Mouse (Mus musculus): ENCODE results near the gene Kcnn1. TPM values are rescaled to one million over a fixed set of nuclear protein-coding genes. Genes with fewer than 3 reads are reported as not detected.

Kcnn1 gene
- polyA plus RNA-seq, 2 experiments: 2.5 to 9.1 TPM

GRCm38 (mm10) chr8:70839408-70840351, 23.4 kb downstream of the Kcnn1 start, which contains the start of gene Arrdc2:
Gene Arrdc2, minus strand, starts transcription at chr8:70839720.
- peak; percentile 100 for DNase-seq (ENCODE audit: low spot score)
- Histone ChIP-seq H3K4me1 (ENCODE audit: control insufficient read depth, insufficient read depth, low read length) (0 out of 2 replicates have a peak, but pooled peaks cover 3% of the 10 kb centered on the region), H3K4me3 (replicated peaks; ENCODE audit: low read length) (peak within 1 kb of the TSS; percentile 67), H3K9me3 (ENCODE audit: control insufficient read depth, low read length) (no peaks in the 10 kb centered on the region), H3K27me3 (ENCODE audit: control insufficient read depth, insufficient read depth, low read length) (no peaks in the 10 kb centered on the region), H3K36me3 (ENCODE audit: control insufficient read depth, insufficient read depth, low read length) (peaks cover 18% of the 10 kb centered on the region; the same call in 1 of the 2 replicates), H3K4me2 (replicated peaks; ENCODE audit: low read depth, low read length, severe bottlenecking) (peak within 1 kb of the TSS; percentile 85), H3K9ac (ENCODE audit: low read depth, low read length, severe bottlenecking) (peak within 1 kb of the TSS; percentile 68), H3K27ac (replicated peaks; ENCODE audit: low read depth, low read length) (peak within 1 kb of the TSS; percentile 85)
- TF ChIP-seq POLR2A (IDR thresholded peaks at IDR 0.05; ENCODE audit: borderline replicate concordance, extremely low read depth, insufficient read depth, insufficient read length): peak; percentile 90; the same call in 1 of the 2 replicates
- 3% methylated on average over 45 of the region's 55 CpGs for WGBS
- peak; percentile 98 for ATAC-seq (ENCODE audit: low FRiP score, low read depth)

- H3K4me3 ChIP-seq (replicated peaks; ENCODE audit: low read length): peak overlapping the region; percentile 67
- H3K4me1 ChIP-seq (ENCODE audit: control insufficient read depth, insufficient read depth, low read length): 0 out of 2 replicates have a peak, but pooled peaks cover 3% of the 10 kb centered on the region
- no peak for TF ChIP-seq POLR2A (IDR thresholded peaks at IDR 0.05; ENCODE audit: borderline replicate concordance, extremely low read depth, insufficient read depth, insufficient read length)
- H3K36me3 ChIP-seq (ENCODE audit: control insufficient read depth, insufficient read depth, low read length): peaks cover 18% of the 10 kb centered on the region; the same call in 1 of the 2 replicates
- H3K27ac ChIP-seq (replicated peaks; ENCODE audit: low read depth, low read length): peak overlapping the region; percentile 85
- no peaks in the 10 kb centered on the region for H3K9me3 ChIP-seq (ENCODE audit: control insufficient read depth, low read length)
- H3K27me3 ChIP-seq (ENCODE audit: control insufficient read depth, insufficient read depth, low read length): no peaks in the 10 kb centered on the region
- ATAC-seq (ENCODE audit: low FRiP score, low read depth): peak; percentile 43
- peak overlapping the region; percentile 85 for H3K4me2 ChIP-seq (replicated peaks; ENCODE audit: low read depth, low read length, severe bottlenecking)
- DNase-seq (ENCODE audit: low spot score): peak; percentile 29
- WGBS: 3% methylated on average over 55 of the region's 66 CpGs
- H3K9ac ChIP-seq (ENCODE audit: low read depth, low read length, severe bottlenecking): peak overlapping the region; percentile 68
These were observed 24.2 kb downstream of the Kcnn1 start for GRCm38 (mm10) chr8:70838654-70839407.

GRCm38 (mm10) chr8:70836666-70837065, 26.4 kb downstream of the Kcnn1 start:
- ATAC-seq (ENCODE audit: low FRiP score, low read depth): no peak
- Histone ChIP-seq H3K9ac (ENCODE audit: low read depth, low read length, severe bottlenecking) (no peak overlapping the region), H3K27me3 (ENCODE audit: control insufficient read depth, insufficient read depth, low read length) (no peaks in the 10 kb centered on the region), H3K9me3 (ENCODE audit: control insufficient read depth, low read length) (no peaks in the 10 kb centered on the region), H3K27ac (replicated peaks; ENCODE audit: low read depth, low read length) (no peak overlapping the region), H3K36me3 (ENCODE audit: control insufficient read depth, insufficient read depth, low read length) (peaks cover 18% of the 10 kb centered on the region; the same call in 1 of the 2 replicates), H3K4me2 (replicated peaks; ENCODE audit: low read depth, low read length, severe bottlenecking) (no peak overlapping the region), H3K4me3 (replicated peaks; ENCODE audit: low read length) (no peak overlapping the region), H3K4me1 (ENCODE audit: control insufficient read depth, insufficient read depth, low read length) (0 out of 2 replicates have a peak, but pooled peaks cover 3% of the 10 kb centered on the region)
- no peak for TF ChIP-seq POLR2A (IDR thresholded peaks at IDR 0.05; ENCODE audit: borderline replicate concordance, extremely low read depth, insufficient read depth, insufficient read length)
- no peak for DNase-seq (ENCODE audit: low spot score)
- WGBS: 85% methylated on average over 12 of the region's 12 CpGs

DNA sequence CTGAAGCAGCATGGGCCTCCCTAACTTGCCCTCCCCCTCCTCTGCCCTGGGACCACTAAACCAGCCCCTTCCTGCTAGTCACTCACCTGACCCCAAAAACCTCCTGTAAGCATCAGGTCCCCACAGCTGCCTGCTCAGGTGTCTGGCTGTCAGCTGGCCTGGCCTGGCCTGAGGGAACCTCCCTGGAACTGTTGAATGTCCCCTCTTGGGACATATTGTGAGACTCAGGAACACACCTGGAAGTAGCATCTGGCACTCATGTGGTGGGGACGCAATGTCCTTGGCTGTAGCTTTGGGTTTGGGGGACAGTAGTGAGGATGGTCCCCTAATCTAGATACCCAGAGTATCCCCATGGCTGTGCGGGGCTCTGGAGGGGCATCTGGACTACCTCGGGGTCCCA, 29.0 kb downstream of the Kcnn1 start:
- Histone ChIP-seq H3K9me3 (ENCODE audit: control insufficient read depth, low read length) (no peaks in the 10 kb centered on the region), H3K4me1 (ENCODE audit: control insufficient read depth, insufficient read depth, low read length) (no peaks in the 10 kb centered on the region), H3K27me3 (ENCODE audit: control insufficient read depth, insufficient read depth, low read length) (no peaks in the 10 kb centered on the region), H3K36me3 (ENCODE audit: control insufficient read depth, insufficient read depth, low read length) (peaks cover 18% of the 10 kb centered on the region; the same call in 1 of the 2 replicates), H3K9ac (ENCODE audit: low read depth, low read length, severe bottlenecking) (no peak overlapping the region), H3K4me2 (replicated peaks; ENCODE audit: low read depth, low read length, severe bottlenecking) (no peak overlapping the region), H3K4me3 (replicated peaks; ENCODE audit: low read length) (no peak overlapping the region), H3K27ac (replicated peaks; ENCODE audit: low read depth, low read length) (no peak overlapping the region)
- WGBS: 98% methylated on average over 3 of the region's 3 CpGs
- DNase-seq (ENCODE audit: low spot score) (no peak), ATAC-seq (ENCODE audit: low FRiP score, low read depth) (no peak)
- TF ChIP-seq POLR2A (IDR thresholded peaks at IDR 0.05; ENCODE audit: borderline replicate concordance, extremely low read depth, insufficient read depth, insufficient read length): no peak

GRCm38 (mm10) chr8:70833520-70833919, 29.5 kb downstream of the Kcnn1 start:
- ATAC-seq (ENCODE audit: low FRiP score, low read depth) (0 out of 2 replicates have a peak, but pooled peaks have one; percentile 24), DNase-seq (ENCODE audit: low spot score) (no peak)
- no peak overlapping the region for H3K4me3 ChIP-seq (replicated peaks; ENCODE audit: low read length)

More at GRCm38 (mm10) chr8:70833520-70833919, 29.5 kb downstream of the Kcnn1 start:
- no peaks in the 10 kb centered on the region for H3K27me3 ChIP-seq (ENCODE audit: control insufficient read depth, insufficient read depth, low read length)
- no peak overlapping the region for H3K27ac ChIP-seq (replicated peaks; ENCODE audit: low read depth, low read length)
- no peaks in the 10 kb centered on the region for H3K4me1 ChIP-seq (ENCODE audit: control insufficient read depth, insufficient read depth, low read length)
- H3K9ac ChIP-seq (ENCODE audit: low read depth, low read length, severe bottlenecking): 0 out of 2 replicates have a peak overlapping the region, but pooled peaks have one; percentile 12
- 43% methylated on average over 9 of the region's 15 CpGs for WGBS
- H3K36me3 ChIP-seq (ENCODE audit: control insufficient read depth, insufficient read depth, low read length): peaks cover 18% of the 10 kb centered on the region; the same call in 1 of the 2 replicates
- no peak for TF ChIP-seq POLR2A (IDR thresholded peaks at IDR 0.05; ENCODE audit: borderline replicate concordance, extremely low read depth, insufficient read depth, insufficient read length)
- no peak overlapping the region for H3K4me2 ChIP-seq (replicated peaks; ENCODE audit: low read depth, low read length, severe bottlenecking)
- no peaks in the 10 kb centered on the region for H3K9me3 ChIP-seq (ENCODE audit: control insufficient read depth, low read length)
